Mouse (Mus musculus) liver, embryonic 14.5 days (tissue): Measurements from ENCODE around the gene Rhox10. TPM values are rescaled to one million over a fixed set of nuclear protein-coding genes. Genes with fewer than 3 reads are reported as not detected.
"Not testable (repeated sequence)": the region's sequence is repeated elsewhere in the genome, so short reads cannot be mapped to it uniquely, and the experiment has no call there.

Experiments used
- ATAC-seq: fragments of 200-750 bp; cut with Nextera tagmentation; 2 replicates; pipeline ENCODE4 v1.8.0; 2017; ENCODE audit warnings: moderate number of reproducible peaks, mild to moderate bottlenecking, moderate library complexity; ENCODE audit not compliant: insufficient read depth
- DNase-seq, 3 experiments: peaks; one replicate each; pipeline ENCODE4 v3.0.0-alpha.2; 2012 to 2013; ENCODE audit warnings: low read depth in 3 of 3, low spot score in 3 of 3
- H3K27ac ChIP-seq: fragments of 300-500 bp; sonication (generic); 2 replicates; pipeline ENCODE4 v1.5.1; 2014; ENCODE audit warnings: moderate library complexity, mild to moderate bottlenecking, control low read depth, inconsistent platforms
- H3K27me3 ChIP-seq: fragments of 300-500 bp; sonication (generic); 2 replicates; pipeline ENCODE4 v1.6.1; 2014; ENCODE audit warnings: mild to moderate bottlenecking, low read length, moderate library complexity; ENCODE audit not compliant: control insufficient read depth, insufficient read depth
- H3K36me3 ChIP-seq: fragments of 300-500 bp; sonication (generic); replicated peaks from 2 replicates; pipeline ENCODE4 v1.6.1; 2014; ENCODE audit warnings: low read depth; ENCODE audit not compliant: control insufficient read depth, insufficient read depth
- H3K4me1 ChIP-seq, 2 experiments: fragments of 200-500 bp in 1 of 2; fragments of 300-500 bp in 1 of 2; sonication (generic) in 1 of 2; replicated peaks; 2 replicates each; pipeline ENCODE4 v1.6.1; 2012 to 2014; ENCODE audit warnings: antibody characterized with exemption in 1 of 2, inconsistent platforms in 1 of 2, low read length in 1 of 2; ENCODE audit not compliant: control insufficient read depth in 2 of 2, insufficient read depth in 2 of 2
- H3K4me2 ChIP-seq: fragments of 300-500 bp; sonication (generic); 2 replicates; pipeline ENCODE4 v1.6.1; 2014; ENCODE audit warnings: low read depth, mild to moderate bottlenecking, control low read depth, moderate library complexity
- H3K4me3 ChIP-seq, 2 experiments: fragments of 200-500 bp in 1 of 2; fragments of 300-500 bp in 1 of 2; sonication (generic) in 1 of 2; 2 replicates each; pipeline ENCODE4 v1.5.1; 2012 to 2014; ENCODE audit warnings: low read depth in 2 of 2, low read length in 2 of 2, mild to moderate bottlenecking in 2 of 2, control low read depth in 1 of 2, inconsistent platforms in 1 of 2, moderate library complexity in 1 of 2; ENCODE audit not compliant: insufficient read depth in 1 of 2
- H3K9ac ChIP-seq: fragments of 300-500 bp; sonication (generic); replicated peaks from 2 replicates; pipeline ENCODE4 v1.6.1; 2014; ENCODE audit warnings: mild to moderate bottlenecking, control low read depth, moderate library complexity
- H3K9me3 ChIP-seq: fragments of 300-500 bp; sonication (generic); 2 replicates; pipeline ENCODE4 v1.6.1; 2016; ENCODE audit warnings: low read length, mixed read lengths; ENCODE audit not compliant: control insufficient read depth
- CTCF ChIP-seq: IDR thresholded peaks from 2 replicates; pipeline ENCODE4 v1.5.1; 2016; ENCODE audit warnings: antibody characterized with exemption, low read depth, control low read depth
- EP300 ChIP-seq: IDR thresholded peaks from 2 replicates; pipeline ENCODE4 v1.6.1; 2016; ENCODE audit warnings: antibody characterized with exemption, low read depth
- WGBS: fragments of 180-500 bp; shearing (Covaris S2); extraction: QIAGEN DNeasy Blood & Tissue Kit; methylation state at CpG from one replicate; pipeline ENCODE4 v1.1.7; 2014; ENCODE audit not compliant: insufficient replicate concordance; 5-methylcytosine and 5-hydroxymethylcytosine counted together
- polyA plus RNA-seq, 2 experiments: library from polyadenylated mRNA; depleted of rRNA in 1 of 2; stranded (reverse) in 1 of 2; unstranded in 1 of 2; fragments of >200 nt; fragmentation: Nextera tagmentation in 1 of 2; extraction: Ambion mirVana in 1 of 2; gene quantifications; 2 replicates each; pipeline versions ENCODE4 v1.2.1 to v1.2.3; 2012 to 2014

Gene Rhox10
- not detected in 2 replicates for polyA plus RNA-seq (2012; rRNA removed)
- not detected in 2 replicates for polyA plus RNA-seq (2014; fragmentation: Nextera tagmentation; extraction: Ambion mirVana)

DNA sequence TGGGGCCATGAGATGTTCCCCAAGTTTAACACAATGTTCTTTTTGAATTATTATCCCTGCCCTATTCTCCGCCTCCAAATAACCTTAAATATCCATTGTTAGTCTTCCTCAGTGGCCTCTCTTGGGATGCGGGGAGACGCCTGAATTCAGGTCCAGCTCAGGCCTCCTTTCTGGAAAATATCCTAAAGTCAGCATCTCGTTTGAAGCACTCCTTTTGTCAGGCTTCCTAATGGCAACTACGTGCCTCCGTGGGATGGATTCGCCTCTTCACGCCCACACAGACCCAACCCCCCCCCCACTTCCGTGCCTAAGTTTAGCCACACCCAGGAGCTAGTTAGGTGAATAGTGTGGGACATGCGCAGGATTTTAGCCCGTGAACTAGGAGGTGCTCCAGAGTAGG is at the start of gene Rhox10:
TSS of gene Rhox10 (plus strand) at position 301 of the 400 bp plus-strand sequence.
- Histone ChIP-seq H3K9ac (no peak within 1 kb of the TSS), H3K9me3 (no peaks in the 10 kb centered on the region), H3K4me1 (no peaks in the 10 kb centered on the region), H3K36me3 (no peaks in the 10 kb centered on the region), H3K4me3 (no peak within 1 kb of the TSS), H3K4me2 (no peak within 1 kb of the TSS), H3K27me3 (no peaks in the 10 kb centered on the region), H3K27ac (no peak within 1 kb of the TSS)
- ATAC-seq (no peak), DNase-seq (no peak)
- TF ChIP-seq CTCF (no peak), EP300 (no peak)
- 67% methylated on average over 11 of the region's 11 CpGs for WGBS

DNA sequence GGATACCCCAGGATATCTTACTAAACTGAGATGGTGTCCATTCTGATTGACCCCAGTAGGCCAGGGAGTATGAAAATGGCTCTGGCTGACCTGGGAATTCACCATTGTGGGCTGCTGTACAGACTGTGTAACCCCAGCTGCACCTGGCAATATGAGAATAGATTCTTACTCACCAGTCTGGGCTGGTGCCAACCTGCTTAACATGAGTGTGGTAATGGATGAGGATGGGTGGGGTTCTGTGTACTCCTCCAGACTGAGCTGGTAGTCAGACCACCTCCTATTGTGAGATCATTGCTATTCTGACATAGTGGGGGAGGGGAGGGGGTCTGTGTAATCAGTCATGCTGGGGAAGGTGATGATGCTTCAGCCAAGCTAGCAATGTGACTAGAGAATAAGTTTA is 47.7 kb upstream of the Rhox10 start, which contains the start of gene Btg1-ps1:
TSS of gene Btg1-ps1 (minus strand) at position 219 of the 400 bp plus-strand sequence.
- not testable (repeated sequence) for H3K4me3 ChIP-seq, DNase-seq, H3K4me1 ChIP-seq, H3K27me3 ChIP-seq, ATAC-seq, H3K4me2 ChIP-seq, H3K27ac ChIP-seq, H3K9me3 ChIP-seq, H3K9ac ChIP-seq, H3K36me3 ChIP-seq

DNA sequence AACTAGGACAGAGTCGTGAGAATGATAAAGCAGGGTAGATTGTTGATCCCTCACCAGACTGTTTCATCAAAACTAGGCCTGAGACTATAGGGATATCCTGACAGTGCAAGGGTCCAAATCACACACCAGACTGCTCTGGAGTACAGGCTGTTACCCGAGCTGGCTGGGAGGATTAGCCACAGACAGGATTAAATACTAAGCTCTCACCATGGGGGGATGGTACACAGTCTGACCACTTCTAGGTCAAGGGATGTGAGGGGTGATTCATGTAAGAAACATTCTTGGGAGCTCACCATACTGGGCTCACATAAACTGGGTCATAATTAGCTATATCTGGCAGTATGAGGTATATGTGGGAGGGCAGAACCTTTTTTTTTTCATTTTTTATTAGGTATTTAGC is 32.4 kb upstream of the Rhox10 start:
- H3K27ac ChIP-seq: no peak overlapping the region
- DNase-seq: no peak
- no peaks in the 10 kb centered on the region for H3K4me1 ChIP-seq
- no peak for ATAC-seq
- H3K9me3 ChIP-seq: no peaks in the 10 kb centered on the region
- H3K27me3 ChIP-seq: no peaks in the 10 kb centered on the region
- no peak overlapping the region for H3K4me3 ChIP-seq
- no peaks in the 10 kb centered on the region for H3K36me3 ChIP-seq
- no peak overlapping the region for H3K4me2 ChIP-seq
- no peak overlapping the region for H3K9ac ChIP-seq
- TF ChIP-seq CTCF (no peak), EP300 (no peak)
- 46% methylated on average over 2 of the region's 2 CpGs for WGBS

DNA sequence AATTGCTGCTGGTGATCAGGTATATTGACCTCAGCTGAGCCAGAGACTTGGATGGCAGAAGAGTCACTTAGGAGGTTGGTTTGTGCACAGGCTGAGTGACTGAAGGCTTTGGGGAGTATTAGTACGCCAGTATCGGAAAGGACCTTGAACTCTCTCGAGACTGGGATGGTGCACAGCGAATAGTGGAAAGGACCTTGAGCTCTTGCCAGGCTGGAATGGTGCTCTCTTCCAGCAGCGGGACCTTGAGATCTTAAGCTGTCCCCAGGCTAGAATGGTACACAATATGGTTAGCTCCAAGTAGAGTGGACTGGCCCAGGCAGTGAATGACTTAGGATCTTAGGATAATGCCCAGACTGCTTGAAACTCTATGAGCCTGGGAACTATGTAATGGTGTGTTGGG is 26.6 kb upstream of the Rhox10 start:
- ATAC-seq (no peak), DNase-seq (no peak)
- Histone ChIP-seq H3K27ac (no peak overlapping the region), H3K36me3 (no peaks in the 10 kb centered on the region), H3K27me3 (no peaks in the 10 kb centered on the region), H3K9ac (no peak overlapping the region), H3K4me3 (no peak overlapping the region), H3K4me1 (no peaks in the 10 kb centered on the region), H3K9me3 (no peaks in the 10 kb centered on the region), H3K4me2 (no peak overlapping the region)
- 69% methylated on average over 5 of the region's 5 CpGs for WGBS
- no peak for TF ChIP-seq EP300
- TF ChIP-seq CTCF: no peak

DNA sequence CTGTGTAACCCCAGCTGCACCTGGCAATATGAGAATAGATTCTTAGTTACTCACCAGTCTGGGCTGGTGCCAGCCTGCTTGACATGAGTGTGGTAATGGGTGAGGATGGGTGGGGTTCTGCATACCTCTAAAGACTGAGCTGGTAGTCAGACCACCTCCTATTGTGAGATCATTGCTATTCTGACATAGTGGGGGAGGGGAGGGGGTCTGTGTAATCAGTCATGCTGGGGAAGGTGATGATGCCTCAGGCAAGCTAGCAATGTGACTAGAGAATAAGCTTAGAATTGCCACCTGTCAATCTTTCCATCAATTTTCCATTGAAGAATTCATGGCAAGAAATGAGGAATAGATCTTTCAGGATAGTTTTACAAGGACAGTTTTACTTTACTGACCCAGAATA is 23.3 kb upstream of the Rhox10 start, which contains the start of gene Btg1-ps2:
TSS of gene Btg1-ps2 (minus strand) at position 101 of the 400 bp plus-strand sequence.
- H3K36me3 ChIP-seq, H3K9me3 ChIP-seq, DNase-seq, H3K4me2 ChIP-seq, H3K27me3 ChIP-seq, H3K9ac ChIP-seq, ATAC-seq, H3K4me3 ChIP-seq, H3K4me1 ChIP-seq, H3K27ac ChIP-seq: not testable (repeated sequence)

DNA sequence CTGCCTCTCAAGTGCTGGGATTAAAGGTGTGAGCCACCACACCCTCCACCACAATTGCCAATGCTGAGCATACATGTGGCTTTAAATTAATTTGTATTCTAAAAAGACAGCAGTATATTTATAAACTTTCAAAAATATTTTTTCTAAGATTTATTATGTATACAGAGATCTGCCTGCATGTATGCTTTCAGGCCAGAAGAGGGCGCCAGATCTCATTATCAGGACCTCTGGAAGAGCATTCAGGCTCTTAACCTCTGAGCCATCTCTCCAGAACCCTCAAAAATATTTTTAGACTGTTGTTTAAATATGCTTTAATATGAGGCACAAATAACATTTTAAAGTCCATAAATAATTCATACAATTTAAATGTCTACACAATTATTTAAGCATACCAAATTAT is 4.7 kb upstream of the Rhox10 start:
- Histone ChIP-seq H3K4me3 (no peak overlapping the region), H3K9me3 (no peaks in the 10 kb centered on the region), H3K36me3 (no peaks in the 10 kb centered on the region), H3K4me1 (no peaks in the 10 kb centered on the region), H3K4me2 (no peak overlapping the region), H3K27me3 (no peaks in the 10 kb centered on the region), H3K9ac (no peak overlapping the region), H3K27ac (no peak overlapping the region)
- TF ChIP-seq EP300: no peak
- peak; percentile 38; the same call in 1 of the 2 replicates for TF ChIP-seq CTCF
- 0% methylated on average over 1 of the region's 1 CpGs for WGBS
- DNase-seq (peak in 1 of 3 experiments; percentile 1), ATAC-seq (no peak)
